Mouse (Mus musculus): ENCODE results near the gene Atp4a. TPM values are rescaled to one million over a fixed set of nuclear protein-coding genes. Genes with fewer than 3 reads are reported as not detected.
"Not testable (repeated sequence)": the region's sequence is repeated elsewhere in the genome, so short reads cannot be mapped to it uniquely, and the experiment has no call there.

The Atp4a gene
- polyA plus RNA-seq, 1 experiment from 2014 or later: 0.77 TPM

DNA sequence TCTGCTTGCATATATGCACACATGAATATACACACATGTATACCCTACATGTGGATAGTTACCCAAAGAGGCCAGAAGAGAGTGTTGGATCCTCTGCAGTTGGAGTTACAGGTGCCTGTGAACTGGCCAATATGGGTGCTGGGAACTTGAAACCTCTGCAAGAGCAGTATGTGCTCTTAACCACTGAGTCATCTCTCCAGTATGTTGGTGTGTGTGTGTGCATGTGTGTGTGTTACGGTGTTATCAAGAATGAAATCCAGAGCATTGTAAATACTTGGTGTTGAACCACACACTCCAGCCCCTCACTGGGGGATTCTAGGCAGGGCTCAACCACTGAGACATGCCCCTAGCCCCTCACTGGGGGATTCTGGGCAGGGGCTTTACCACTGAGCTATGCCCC lies 4.6 kb upstream of the Atp4a start:
- H3K9me3 ChIP-seq: no peaks in the 10 kb centered on the region
- no peak overlapping the region for H3K4me3 ChIP-seq
- H3K27me3 ChIP-seq (replicated peaks; ENCODE audit: low read depth, poor library complexity, severe bottlenecking): no peaks in the 10 kb centered on the region
- no peak overlapping the region for H3K27ac ChIP-seq (replicated peaks)
- no peak for DNase-seq (ENCODE audit: low spot score)
- H3K36me3 ChIP-seq (replicated peaks): no peaks in the 10 kb centered on the region
- H3K4me1 ChIP-seq: no peaks in the 10 kb centered on the region
- 97% methylated on average over 1 of the region's 1 CpGs for WGBS

- H3K4me1 ChIP-seq: peaks cover 12% of the 10 kb centered on the region
- peak overlapping the region; percentile 50 for H3K4me3 ChIP-seq
- H3K27me3 ChIP-seq (replicated peaks; ENCODE audit: low read depth, poor library complexity, severe bottlenecking): peaks cover 60% of the 10 kb centered on the region
- 2% methylated on average over 43 of the region's 43 CpGs for WGBS
- H3K9me3 ChIP-seq: no peaks in the 10 kb centered on the region
- no peaks in the 10 kb centered on the region for H3K36me3 ChIP-seq (replicated peaks)
- H3K27ac ChIP-seq (replicated peaks): no peak overlapping the region
- peak; percentile 90 for DNase-seq (ENCODE audit: low spot score)
Measured at GRCm38 (mm10) chr7:30717006-30717715, 5.2 kb downstream of the Atp4a start.

DNA sequence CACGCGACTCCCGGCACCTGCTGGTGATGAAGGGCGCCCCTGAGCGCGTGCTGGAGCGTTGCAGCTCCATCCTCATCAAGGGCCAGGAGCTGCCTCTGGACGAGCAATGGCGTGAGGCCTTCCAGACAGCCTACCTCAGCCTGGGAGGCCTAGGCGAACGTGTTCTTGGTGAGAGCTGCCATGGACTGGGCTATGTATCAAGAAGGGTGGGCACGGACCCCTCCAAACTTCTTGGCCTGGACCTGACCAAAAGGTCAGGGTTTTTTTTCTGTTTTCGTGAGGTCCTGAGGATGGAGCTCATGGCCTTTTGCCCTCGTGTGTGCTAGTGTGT lies 5.7 kb downstream of the Atp4a start:
- no peaks in the 10 kb centered on the region for H3K36me3 ChIP-seq (replicated peaks)
- H3K4me3 ChIP-seq: peak overlapping the region; percentile 50
- no peak overlapping the region for H3K27ac ChIP-seq (replicated peaks)
- H3K9me3 ChIP-seq: no peaks in the 10 kb centered on the region
- 9% methylated on average over 14 of the region's 14 CpGs for WGBS
- peaks cover 60% of the 10 kb centered on the region for H3K27me3 ChIP-seq (replicated peaks; ENCODE audit: low read depth, poor library complexity, severe bottlenecking)
- DNase-seq (ENCODE audit: low spot score): no peak
- peaks cover 12% of the 10 kb centered on the region for H3K4me1 ChIP-seq

- WGBS: 94% methylated on average over 5 of the region's 5 CpGs
- Histone ChIP-seq H3K27ac (replicated peaks) (no peak overlapping the region), H3K27me3 (replicated peaks; ENCODE audit: low read depth, poor library complexity, severe bottlenecking) (peaks cover 60% of the 10 kb centered on the region), H3K4me3 (no peak overlapping the region), H3K4me1 (peaks cover 28% of the 10 kb centered on the region), H3K36me3 (replicated peaks) (no peaks in the 10 kb centered on the region), H3K9me3 (no peaks in the 10 kb centered on the region)
- DNase-seq (ENCODE audit: low spot score): no peak
Measured at GRCm38 (mm10) chr7:30719669-30720068, 7.7 kb downstream of the Atp4a start.

DNA sequence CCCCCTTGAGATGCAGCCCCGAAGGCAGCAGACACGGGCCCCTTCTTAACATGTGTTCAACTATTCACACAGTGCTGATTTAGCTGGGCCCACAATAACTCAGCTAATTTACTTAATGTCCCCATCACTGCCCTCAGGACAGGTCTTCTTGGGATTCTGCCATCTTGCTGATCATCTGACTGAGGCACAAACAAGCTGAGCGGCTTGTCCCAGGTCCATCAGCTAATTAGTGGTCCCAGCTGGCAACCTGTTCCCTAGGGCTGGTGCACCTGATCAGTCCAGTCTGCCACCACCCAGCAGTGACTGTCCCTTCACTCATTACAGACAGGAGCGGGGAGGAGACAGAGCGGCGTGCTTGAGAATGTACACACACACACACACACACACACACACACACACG lies 9.3 kb downstream of the Atp4a start:
- Histone ChIP-seq H3K36me3 (replicated peaks) (peaks cover 5% of the 10 kb centered on the region; the same call in 1 of the 2 replicates), H3K27ac (replicated peaks) (no peak overlapping the region), H3K9me3 (no peaks in the 10 kb centered on the region), H3K4me1 (peaks cover 41% of the 10 kb centered on the region), H3K27me3 (replicated peaks; ENCODE audit: low read depth, poor library complexity, severe bottlenecking) (peaks cover 44% of the 10 kb centered on the region), H3K4me3 (no peak overlapping the region)
- no peak for DNase-seq (ENCODE audit: low spot score)
- WGBS: 81% methylated on average over 7 of the region's 7 CpGs

GRCm38 (mm10) chr7:30723274-30723953 lies 11.4 kb downstream of the Atp4a start:
- Histone ChIP-seq H3K4me3 (no peak overlapping the region), H3K27ac (replicated peaks) (no peak overlapping the region), H3K36me3 (replicated peaks) (peaks cover 21% of the 10 kb centered on the region), H3K4me1 (peaks cover 37% of the 10 kb centered on the region), H3K27me3 (replicated peaks; ENCODE audit: low read depth, poor library complexity, severe bottlenecking) (peaks cover 22% of the 10 kb centered on the region), H3K9me3 (no peaks in the 10 kb centered on the region)
- no peak for DNase-seq (ENCODE audit: low spot score)
- WGBS: 69% methylated on average over 6 of the region's 6 CpGs

GRCm38 (mm10) chr7:30728214-30728613 lies 16.2 kb downstream of the Atp4a start:
- peaks cover 48% of the 10 kb centered on the region for H3K4me1 ChIP-seq
- no peaks in the 10 kb centered on the region for H3K9me3 ChIP-seq
- 0 out of 2 replicates have a peak overlapping the region, but pooled peaks have one; percentile 91 for H3K27ac ChIP-seq (replicated peaks)
- no peaks in the 10 kb centered on the region for H3K27me3 ChIP-seq (replicated peaks; ENCODE audit: low read depth, poor library complexity, severe bottlenecking)
- no peak for DNase-seq (ENCODE audit: low spot score)
- peak overlapping the region; percentile 84 for H3K4me3 ChIP-seq
- 85% methylated on average over 6 of the region's 6 CpGs for WGBS
- peaks cover 42% of the 10 kb centered on the region for H3K36me3 ChIP-seq (replicated peaks)

GRCm38 (mm10) chr7:30728739-30729395 lies 16.9 kb downstream of the Atp4a start:
- H3K4me3 ChIP-seq: peak overlapping the region; percentile 84
- WGBS: 9% methylated on average over 26 of the region's 26 CpGs
- peak overlapping the region; percentile 91 for H3K27ac ChIP-seq (replicated peaks)
- H3K9me3 ChIP-seq: no peaks in the 10 kb centered on the region
- DNase-seq (ENCODE audit: low spot score): no peak
- peaks cover 43% of the 10 kb centered on the region for H3K4me1 ChIP-seq
- no peaks in the 10 kb centered on the region for H3K27me3 ChIP-seq (replicated peaks; ENCODE audit: low read depth, poor library complexity, severe bottlenecking)
- H3K36me3 ChIP-seq (replicated peaks): peaks cover 49% of the 10 kb centered on the region

DNA sequence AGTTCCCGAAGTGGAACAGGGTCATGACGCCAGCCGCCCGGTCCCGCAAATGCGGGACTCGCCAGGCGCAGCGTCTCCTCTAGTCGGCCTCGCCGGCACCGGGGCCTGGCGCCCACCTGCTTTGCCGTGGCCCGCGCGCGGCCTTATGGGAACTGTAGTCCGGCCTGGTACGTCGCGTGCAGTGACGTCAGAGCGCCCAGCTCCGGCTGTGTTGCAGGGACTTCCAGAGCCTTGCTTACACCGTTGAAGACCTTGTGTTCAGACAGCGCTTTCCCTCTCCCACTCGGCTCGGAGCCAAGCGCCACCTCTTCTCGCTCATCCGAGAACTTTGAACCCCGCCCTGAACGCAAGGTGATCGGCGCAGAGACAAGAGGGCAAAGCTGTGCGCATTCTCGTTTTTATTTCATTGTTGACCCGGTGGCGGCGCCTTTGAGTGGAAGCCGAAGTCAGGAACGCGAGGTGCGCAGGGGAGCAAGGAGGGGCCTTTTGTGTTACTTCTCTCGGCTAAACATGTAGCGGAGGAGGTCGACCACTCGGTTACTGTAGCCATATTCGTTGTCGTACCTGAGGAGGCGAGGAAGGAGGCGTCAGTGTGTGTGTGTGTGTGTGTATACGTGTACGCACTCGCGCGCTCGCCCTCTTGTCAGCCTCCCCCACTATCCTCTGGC lies 17.5 kb downstream of the Atp4a start, which contains the start of gene Tmem147:
Gene Tmem147, minus strand, starts transcription at position 145 of the 668 bp plus-strand sequence.
- peak within 1 kb of the TSS; percentile 91 for H3K27ac ChIP-seq (replicated peaks)
- H3K27me3 ChIP-seq (replicated peaks; ENCODE audit: low read depth, poor library complexity, severe bottlenecking): no peaks in the 10 kb centered on the region
- H3K36me3 ChIP-seq (replicated peaks): peaks cover 56% of the 10 kb centered on the region
- no peaks in the 10 kb centered on the region for H3K9me3 ChIP-seq
- WGBS: under 1% methylated on average over 60 of the region's 60 CpGs
- peaks cover 37% of the 10 kb centered on the region for H3K4me1 ChIP-seq
- H3K4me3 ChIP-seq: peak within 1 kb of the TSS; percentile 84
- DNase-seq (ENCODE audit: low spot score): peak; percentile 96

DNA sequence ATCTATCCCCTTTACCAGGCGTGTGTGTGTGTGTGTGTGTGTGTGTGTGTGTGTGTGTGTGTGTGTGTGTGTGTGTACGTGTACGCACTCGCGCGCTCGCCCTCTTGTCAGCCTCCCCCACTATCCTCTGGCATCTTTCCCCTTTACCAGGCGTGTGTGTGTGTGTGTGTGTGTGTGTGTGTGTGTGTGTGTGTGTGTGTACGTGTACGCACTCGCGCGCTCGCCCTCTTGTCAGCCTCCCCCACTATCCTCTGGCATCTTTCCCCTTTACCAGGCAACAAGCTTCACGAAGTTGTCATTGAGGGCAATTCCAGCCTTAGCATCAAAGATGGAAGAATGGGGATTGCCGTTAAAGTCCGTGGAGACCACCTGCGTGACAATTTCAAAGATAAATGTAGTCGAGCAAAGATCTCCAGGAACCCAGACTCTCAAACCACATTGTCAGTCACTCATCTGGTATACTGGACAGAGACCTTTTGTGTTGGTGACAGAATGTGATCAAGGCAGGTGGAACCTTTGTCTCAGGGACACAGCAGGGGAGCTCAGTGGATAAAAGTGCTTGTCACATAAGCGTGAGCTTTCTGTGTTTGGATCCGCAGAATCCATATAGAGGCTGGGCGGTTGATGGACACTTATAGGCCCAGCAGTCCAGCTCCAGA lies 18.2 kb downstream of the Atp4a start:
- H3K27me3 ChIP-seq (replicated peaks; ENCODE audit: low read depth, poor library complexity, severe bottlenecking): not testable (repeated sequence)

GRCm38 (mm10) chr7:30736211-30736610 lies 24.2 kb downstream of the Atp4a start:
- 89% methylated on average over 3 of the region's 3 CpGs for WGBS

More for the DNA sequence above, 18.2 kb downstream of the Atp4a start:
- H3K4me1 ChIP-seq: peaks cover 30% of the 10 kb centered on the region
- H3K4me3 ChIP-seq: peak overlapping the region; percentile 84
- H3K36me3 ChIP-seq (replicated peaks): peaks cover 61% of the 10 kb centered on the region
- DNase-seq (ENCODE audit: low spot score); H3K9me3 ChIP-seq: not testable (repeated sequence)
- WGBS: 21% methylated on average over 20 of the region's 22 CpGs
- peak overlapping the region; percentile 91 for H3K27ac ChIP-seq (replicated peaks)

GRCm38 (mm10) chr7:30742570-30742969 lies 30.6 kb downstream of the Atp4a start:
- 90% methylated on average over 2 of the region's 2 CpGs for WGBS
- H3K36me3 ChIP-seq (replicated peaks): peaks cover 30% of the 10 kb centered on the region
- not testable (repeated sequence) for H3K4me3 ChIP-seq; DNase-seq (ENCODE audit: low spot score); H3K27ac ChIP-seq (replicated peaks); H3K27me3 ChIP-seq (replicated peaks; ENCODE audit: low read depth, poor library complexity, severe bottlenecking); H3K4me1 ChIP-seq; H3K9me3 ChIP-seq

More at GRCm38 (mm10) chr7:30736211-30736610, 24.2 kb downstream of the Atp4a start:
- Histone ChIP-seq H3K4me1 (no peaks in the 10 kb centered on the region), H3K36me3 (replicated peaks) (peaks cover 79% of the 10 kb centered on the region), H3K4me3 (no peak overlapping the region), H3K27ac (replicated peaks) (no peak overlapping the region), H3K27me3 (replicated peaks; ENCODE audit: low read depth, poor library complexity, severe bottlenecking) (no peaks in the 10 kb centered on the region), H3K9me3 (no peaks in the 10 kb centered on the region)
- no peak for DNase-seq (ENCODE audit: low spot score)

Measured in embryonic facial prominence, embryonic 10.5 days (tissue).